Mouse (Mus musculus) left cerebral cortex, postnatal 10 days (tissue): ENCODE measurements at regions not wholly inside any gene's neighbourhood (a gene's known extent, or its start where the extent isn't known, plus 50 kb on each side); places are given as distances from the start of the nearest gene placed in this dataset.
"Not testable (repeated sequence)": the region's sequence is repeated elsewhere in the genome, so short reads cannot be mapped to it uniquely, and the experiment has no call there.

Source experiments
- DNase-seq, 2 experiments: peaks; one replicate each; pipeline ENCODE4 v3.0.0; 2021 to 2022; ENCODE audit warnings: low spot score in 2 of 2, mixed read lengths in 1 of 2; ENCODE audit errors: extremely low spot score in 1 of 2
- intact Hi-C: fragments of 180-260 bp; cut with DNase I; formaldehyde crosslinking; loops from one replicate; pipeline ENCODE4 v1.15.1; 2025

DNA sequence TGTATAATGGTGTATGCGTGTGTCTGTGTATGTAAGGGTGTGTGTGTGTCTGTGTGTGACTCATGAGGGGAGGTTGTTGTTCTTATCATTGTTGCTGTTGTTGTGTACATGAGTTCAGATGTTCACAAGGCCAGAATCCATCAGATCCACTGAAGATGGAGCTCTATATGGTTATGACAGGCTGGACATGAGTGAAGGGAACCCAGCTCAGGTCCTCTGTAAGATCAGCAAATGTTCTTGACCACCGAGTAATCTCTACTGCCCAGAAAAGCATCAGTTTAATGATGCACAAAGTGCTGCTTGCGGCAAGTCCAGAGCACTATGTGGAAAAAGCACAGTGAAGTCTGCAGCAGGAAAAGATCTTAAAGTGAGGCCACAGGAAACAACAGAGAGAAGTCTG lies 77.5 kb downstream of the Gm15319 start:
- intact Hi-C loops, DNase-seq: not testable (repeated sequence)

GRCm38 (mm10) chr8:20284856-20285255 lies 78.2 kb downstream of the Gm15319 start:
- intact Hi-C loops, DNase-seq: not testable (repeated sequence)

- intact Hi-C loops, DNase-seq: not testable (repeated sequence)
These were observed 79.9 kb downstream of the Gm15319 start for GRCm38 (mm10) chr8:20283141-20283540.

- intact Hi-C loops: not testable (repeated sequence)
- DNase-seq: peak in 1 of 2 experiments; percentile 30
These were observed 81.7 kb downstream of the Gm15319 start for GRCm38 (mm10) chr8:20281201-20281887.

- DNase-seq, intact Hi-C loops: not testable (repeated sequence)
These were observed 85.3 kb downstream of the Gm15319 start for GRCm38 (mm10) chr8:20277701-20278100.

GRCm38 (mm10) chr8:20276661-20277060 lies 86.3 kb downstream of the Gm15319 start:
- DNase-seq, intact Hi-C loops: not testable (repeated sequence)

- intact Hi-C loops, DNase-seq: not testable (repeated sequence)
These were observed 89.2 kb downstream of the Gm15319 start for GRCm38 (mm10) chr8:20273844-20274243.

DNA sequence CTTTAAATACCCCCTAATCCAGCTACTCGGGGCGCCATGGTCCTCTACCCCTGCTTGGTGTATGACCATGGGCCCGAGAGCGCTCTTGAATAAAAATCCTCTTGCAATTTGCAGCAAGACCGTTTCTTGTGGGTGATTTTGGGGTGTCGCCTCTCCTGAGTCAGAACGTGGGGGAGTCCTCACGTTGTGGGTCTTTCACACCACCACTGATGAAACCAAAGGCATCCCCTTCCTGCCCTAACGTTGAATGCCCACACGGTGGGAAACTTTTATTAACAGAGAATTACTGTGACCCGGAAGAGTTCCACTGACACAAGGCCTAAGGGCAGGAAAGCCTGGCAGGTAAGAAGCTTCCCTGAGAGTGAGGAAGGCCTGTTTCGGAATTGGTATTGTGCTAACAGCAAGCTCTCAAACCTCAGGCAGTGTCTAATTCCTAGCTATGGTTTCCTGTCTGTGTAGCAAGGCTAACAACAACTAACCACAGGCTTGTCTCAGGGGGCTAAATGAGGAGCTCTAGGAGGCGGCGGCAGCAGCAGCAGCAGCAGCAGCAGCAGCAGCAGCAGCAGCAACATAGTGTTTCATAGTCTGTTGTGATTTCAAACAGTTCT lies 95.4 kb downstream of the Gm15319 start:
- intact Hi-C loops: not testable (repeated sequence)

DNA sequence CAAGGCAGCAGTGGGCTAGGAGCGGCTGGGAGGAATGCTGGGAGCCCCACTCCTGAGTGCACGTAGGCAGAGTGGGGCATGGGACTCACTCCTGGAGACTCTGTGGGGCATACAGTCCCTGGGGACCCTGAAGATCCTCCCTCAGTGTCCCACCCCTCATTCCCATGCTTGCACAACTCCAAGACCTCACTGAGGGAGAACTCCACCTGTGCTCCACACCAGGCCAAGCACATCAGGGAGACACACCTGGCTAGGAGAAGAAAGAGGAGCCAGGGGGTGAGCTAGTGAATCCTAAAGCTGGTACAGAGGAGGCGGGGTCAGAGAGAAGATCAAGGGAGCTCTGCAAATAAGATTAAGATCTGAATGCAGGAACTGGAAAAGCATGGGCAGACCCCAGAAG lies 96.2 kb downstream of the Gm15319 start:
- intact Hi-C loops: not testable (repeated sequence)
- peak in 1 of 2 experiments; percentile 19 for DNase-seq

More for the DNA sequence above, 95.4 kb downstream of the Gm15319 start:
- not testable (repeated sequence) for DNase-seq

GRCm38 (mm10) chr8:20264612-20265011 lies 98.4 kb downstream of the Gm15319 start:
- DNase-seq, intact Hi-C loops: not testable (repeated sequence)

- DNase-seq, intact Hi-C loops: not testable (repeated sequence)
These were observed 98.9 kb downstream of the Gm15319 start for GRCm38 (mm10) chr8:20264106-20264505.

- intact Hi-C loops: not testable (repeated sequence)
- DNase-seq: peak in 1 of 2 experiments; percentile 33
These were observed 100.0 kb downstream of the Gm15319 start for GRCm38 (mm10) chr8:20262847-20263570.

- peak in 1 of 2 experiments; percentile 24 for DNase-seq
- intact Hi-C loops: not testable (repeated sequence)
These were observed 100.8 kb downstream of the Gm15319 start for GRCm38 (mm10) chr8:20262253-20262652.

DNA sequence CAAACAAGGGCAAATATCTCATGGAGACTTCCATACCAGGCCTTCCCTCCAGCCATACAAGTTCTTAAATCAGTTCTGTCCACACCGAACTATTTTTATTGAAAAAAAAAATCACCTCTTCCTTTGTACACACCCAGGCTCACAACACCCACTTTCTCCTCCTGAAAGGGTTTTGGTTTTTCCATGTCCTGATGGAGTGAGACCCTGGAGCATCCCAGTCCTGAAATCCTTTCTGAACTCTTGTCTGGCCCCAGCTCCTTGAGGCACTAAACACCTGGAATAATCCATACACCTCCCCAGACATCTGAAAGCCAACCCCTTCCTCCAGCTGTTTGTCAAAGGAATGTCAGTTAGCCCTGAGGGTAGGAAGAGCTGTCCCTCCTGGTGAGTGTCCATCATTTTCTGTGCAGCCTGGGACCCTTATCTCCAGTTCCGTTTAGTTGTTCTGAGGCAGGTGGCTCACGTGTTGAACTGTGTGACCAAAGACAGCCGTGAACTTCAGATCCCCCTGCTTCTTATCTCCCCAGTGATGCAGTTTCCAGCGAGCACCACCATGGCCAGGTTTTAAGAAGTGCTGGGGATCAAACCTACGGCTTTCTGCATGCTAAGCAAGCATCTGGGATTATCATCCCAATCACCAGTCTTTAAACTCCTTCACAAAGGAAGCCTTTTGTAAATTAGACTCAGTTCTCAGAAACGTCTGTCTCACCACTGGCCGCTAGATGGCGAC lies 101.4 kb downstream of the Gm15319 start:
- DNase-seq, intact Hi-C loops: not testable (repeated sequence)

DNA sequence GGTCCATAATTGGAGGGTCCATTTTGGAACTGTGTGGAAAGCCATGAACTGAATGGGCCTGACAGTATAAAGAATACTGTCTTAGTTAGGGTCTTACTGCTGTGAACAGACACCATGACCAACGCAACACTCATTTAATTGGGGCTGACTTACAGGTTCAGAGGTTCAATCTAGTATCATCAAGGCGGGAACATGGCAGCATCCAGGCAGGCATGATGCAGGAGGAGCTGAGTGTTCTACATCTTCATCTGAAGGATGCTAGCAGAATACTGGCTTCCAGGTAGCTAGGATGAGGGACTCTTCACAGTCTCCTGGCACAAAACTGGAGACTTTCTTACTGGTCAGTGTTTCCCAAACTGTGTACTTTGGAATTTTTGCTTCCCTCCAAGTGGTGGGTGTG lies 102.0 kb downstream of the Gm15319 start:
- intact Hi-C loops: not testable (repeated sequence)
- DNase-seq: peak in 1 of 2 experiments; percentile 49

- DNase-seq, intact Hi-C loops: not testable (repeated sequence)
These were observed 102.8 kb downstream of the Gm15319 start for GRCm38 (mm10) chr8:20260125-20260640.

GRCm38 (mm10) chr8:20259662-20260061 lies 103.3 kb downstream of the Gm15319 start:
- intact Hi-C loops: not testable (repeated sequence)
- DNase-seq: peak in 1 of 2 experiments; percentile 53
